8 mouse cellular contexts compared by ENCODE assay signal in the genomic region with DNA sequence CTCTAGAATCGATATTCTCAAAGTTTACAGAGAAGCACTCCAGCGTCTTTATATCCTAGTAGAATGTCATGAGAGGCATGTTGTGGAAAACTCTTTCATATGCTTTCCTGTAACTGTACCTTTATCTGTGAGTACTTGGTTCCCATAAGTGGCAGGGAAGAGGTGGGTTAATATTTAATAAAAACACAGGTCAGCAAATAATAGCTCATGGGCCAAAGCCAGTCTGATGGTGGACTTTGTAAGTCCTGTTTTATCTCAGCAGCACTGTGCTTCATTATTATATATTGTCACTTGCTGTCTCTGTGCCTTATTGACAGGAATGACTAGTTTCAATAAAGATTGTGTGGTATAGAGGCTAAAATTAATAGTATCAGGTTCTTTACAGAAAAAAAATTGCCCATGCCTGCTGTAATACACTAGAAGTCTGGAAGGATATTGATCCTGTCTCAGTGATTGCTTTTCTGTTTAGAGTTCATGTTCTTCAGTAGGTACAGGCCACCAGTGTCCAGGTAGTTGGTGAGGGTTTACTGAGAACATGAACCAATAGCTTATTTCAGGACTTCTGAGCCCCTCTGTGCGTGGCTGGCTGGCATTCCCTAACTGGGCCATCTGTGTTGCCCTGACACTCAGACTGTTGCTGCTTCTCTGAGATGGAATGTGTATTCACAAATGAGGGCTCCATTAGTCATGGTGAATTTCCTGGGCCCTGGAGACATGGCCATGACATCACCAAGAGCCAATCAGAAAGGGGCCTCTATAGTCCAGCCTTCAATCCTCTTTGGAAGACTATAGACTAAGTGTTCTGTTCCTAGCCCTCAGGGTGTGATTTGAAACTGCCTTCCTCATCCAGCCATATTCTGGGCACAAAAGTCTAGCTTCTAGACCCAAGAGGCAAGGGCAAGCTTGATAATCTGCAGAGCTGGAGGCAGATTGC.
A peak's percentile ranks its signal among the peaks of the same experiment; 100 is the strongest.
DNase-seq lines count a peak whose midpoint lies in the region; ATAC-seq and TF ChIP-seq lines count a peak whose summit lies in the region.

No protein-coding gene starts in this region.

- no peak for DNase-seq in heart, embryonic 10.5 days (ENCODE audit: low spot score)
- DNase-seq in heart, postnatal 36 days: no peak
- peak; percentile 96 for DNase-seq in brain, embryonic 14.5 days (ENCODE audit: low read depth)
- peak; percentile 73 for DNase-seq in hindbrain, embryonic 14.5 days (ENCODE audit: low spot score)
- no peak for DNase-seq in thymus, postnatal 4 days
- DNase-seq in right cerebral cortex, postnatal 14 days: no peak

- H3K4me3 ChIP-seq in heart, embryonic 10.5 days: no peak overlapping the region
- no peak overlapping the region for H3K4me3 ChIP-seq in hindbrain, embryonic 14.5 days (replicated peaks; ENCODE audit: low read length)
- no peak overlapping the region for H3K4me3 ChIP-seq in liver, embryonic 15.5 days (replicated peaks)

- H3K9me3 ChIP-seq in heart, embryonic 10.5 days: no peaks in the 10 kb centered on the region
- H3K9me3 ChIP-seq in hindbrain, embryonic 14.5 days (ENCODE audit: control insufficient read depth, low read length): no peaks in the 10 kb centered on the region
- H3K9me3 ChIP-seq in liver, embryonic 15.5 days (replicated peaks): no peaks in the 10 kb centered on the region

- no peak for TF ChIP-seq POLR2A in brain, embryonic 14.5 days (IDR thresholded peaks at IDR 0.05; ENCODE audit: borderline replicate concordance, extremely low read depth, insufficient read depth, insufficient read length, poor library complexity, severe bottlenecking)

- TF ChIP-seq CTCF in brain, embryonic 14.5 days (IDR thresholded peaks at IDR 0.05; ENCODE audit: borderline replicate concordance, extremely low read depth, insufficient read depth, insufficient read length): no peak

- intact Hi-C loops in heart, postnatal 36 days (cut with DNase I): no loop called here

- H3K4me2 ChIP-seq in hindbrain, embryonic 14.5 days (replicated peaks): no peak overlapping the region
- no peak overlapping the region for H3K4me2 ChIP-seq in liver, embryonic 15.5 days

- H3K27me3 ChIP-seq in heart, embryonic 10.5 days (ENCODE audit: insufficient read depth, poor library complexity, severe bottlenecking): no peaks in the 10 kb centered on the region
- no peaks in the 10 kb centered on the region for H3K27me3 ChIP-seq in hindbrain, embryonic 14.5 days (ENCODE audit: control insufficient read depth, insufficient read depth, low read length)
- H3K27me3 ChIP-seq in liver, embryonic 15.5 days: no peaks in the 10 kb centered on the region

- H3K27ac ChIP-seq in heart, embryonic 10.5 days: 0 out of 2 replicates have a peak overlapping the region, but pooled peaks have one; percentile 32
- H3K27ac ChIP-seq in hindbrain, embryonic 14.5 days: peak overlapping the region; percentile 58
- H3K27ac ChIP-seq in liver, embryonic 15.5 days (replicated peaks): peak overlapping the region; percentile 49

- H3K9ac ChIP-seq in hindbrain, embryonic 14.5 days: no peak overlapping the region
- H3K9ac ChIP-seq in liver, embryonic 15.5 days: no peak overlapping the region

- WGBS in heart, embryonic 10.5 days: 75% methylated on average over 3 of the region's 3 CpGs
- WGBS in hindbrain, embryonic 14.5 days: 60% methylated on average over 3 of the region's 3 CpGs
- 67% methylated on average over 3 of the region's 3 CpGs for WGBS in liver, embryonic 15.5 days (ENCODE audit: insufficient replicate concordance)

- peaks cover 30% of the 10 kb centered on the region for H3K4me1 ChIP-seq in heart, embryonic 10.5 days
- H3K4me1 ChIP-seq in hindbrain, embryonic 14.5 days (replicated peaks; ENCODE audit: control insufficient read depth, insufficient read depth, low read length): peaks cover 7% of the 10 kb centered on the region
- H3K4me1 ChIP-seq in liver, embryonic 15.5 days (replicated peaks): peaks cover 34% of the 10 kb centered on the region

- ATAC-seq in hindbrain, embryonic 14.5 days (ENCODE audit: low FRiP score): peak; percentile 93
- ATAC-seq in liver, embryonic 15.5 days (ENCODE audit: insufficient read depth): peak; percentile 50
- no peak for ATAC-seq in monocyte, adult 5-6 weeks (replicated peaks; ENCODE audit: insufficient number of reproducible peaks, low FRiP score, low TSS enrichment, poor library complexity, severe bottlenecking)

- H3K36me3 ChIP-seq in heart, embryonic 10.5 days: no peaks in the 10 kb centered on the region
- no peaks in the 10 kb centered on the region for H3K36me3 ChIP-seq in hindbrain, embryonic 14.5 days (replicated peaks; ENCODE audit: control insufficient read depth, insufficient read depth)
- H3K36me3 ChIP-seq in liver, embryonic 15.5 days (replicated peaks): no peaks in the 10 kb centered on the region

Comparison
In these comparisons a context has a peak if more than half of its experiments do, and no peak if none do; other contexts are left out.
1. DNase-seq: peak in brain, embryonic 14.5 days (single experiment) and hindbrain, embryonic 14.5 days (single experiment); none in heart, embryonic 10.5 days (single experiment), heart, postnatal 36 days (0 of 2), thymus, postnatal 4 days (single experiment) and right cerebral cortex, postnatal 14 days (single experiment).
2. Peak in every context shown above with its lines, with median percentiles within 50 percentile points of each other: H3K27ac ChIP-seq.